Mouse (Mus musculus) erythroblast, embryonic 14.5 days (primary cell): ENCODE data around the gene Tcf12. TPM values are rescaled to one million over a fixed set of nuclear protein-coding genes. Genes with fewer than 3 reads are reported as not detected.
A peak's percentile ranks its signal among the peaks of the same experiment; 100 is the strongest.

ENCODE experiments used
- H3K27me3 ChIP-seq: 2 replicates; pipeline ENCODE4 v1.6.1; 2012; ENCODE audit warnings: inconsistent platforms; ENCODE audit not compliant: control insufficient read depth
- H3K36me3 ChIP-seq: 2 replicates; pipeline ENCODE4 v1.6.1; 2012; ENCODE audit warnings: mild to moderate bottlenecking, inconsistent platforms; ENCODE audit not compliant: control insufficient read depth
- H3K4me1 ChIP-seq: 2 replicates; pipeline ENCODE4 v1.6.1; 2012; ENCODE audit warnings: inconsistent platforms; ENCODE audit not compliant: control insufficient read depth
- H3K4me3 ChIP-seq: replicated peaks from 2 replicates; pipeline ENCODE3; 2012; ENCODE audit warnings: moderate library complexity, mild to moderate bottlenecking, inconsistent platforms
- H3K9me3 ChIP-seq: 2 replicates; pipeline ENCODE4 v1.6.1; 2012; ENCODE audit warnings: low read length, inconsistent platforms, mixed read lengths; ENCODE audit not compliant: control insufficient read depth
- GATA1 ChIP-seq: IDR thresholded peaks from 2 replicates; pipeline ENCODE4 v1.6.1; 2012; ENCODE audit warnings: low read length, inconsistent platforms, mixed read lengths
- TAL1 ChIP-seq: IDR thresholded peaks from 3 replicates; pipeline ENCODE4 v1.6.1; 2012; ENCODE audit warnings: low read length, inconsistent platforms, mixed read lengths
- polyA plus RNA-seq: library from polyadenylated mRNA; stranded (reverse); fragments of >175 nt; gene quantifications from 2 replicates; pipeline ENCODE4 v1.2.3, GENCODE M21; 2012

Gene Tcf12
- polyA plus RNA-seq, 1 experiment: 1.2 TPM

- H3K4me3 ChIP-seq: no peak overlapping the region
- peaks cover 44% of the 10 kb centered on the region for H3K4me1 ChIP-seq
- H3K36me3 ChIP-seq: peaks cover 2% of the 10 kb centered on the region; the same call in 1 of the 2 replicates
- H3K9me3 ChIP-seq: no peaks in the 10 kb centered on the region
- H3K27me3 ChIP-seq: no peaks in the 10 kb centered on the region
- TF ChIP-seq GATA1 (0 out of 2 replicates have a peak, but pooled peaks have one; percentile 2), TAL1 (no peak)
Observed at GRCm38 (mm10) chr9:72014585-72015381, 96.9 kb downstream of the Tcf12 start.

GRCm38 (mm10) chr9:72013541-72013940 is 98.1 kb downstream of the Tcf12 start:
- peaks cover 2% of the 10 kb centered on the region; the same call in 1 of the 2 replicates for H3K36me3 ChIP-seq
- H3K4me3 ChIP-seq: no peak overlapping the region
- H3K4me1 ChIP-seq: peaks cover 50% of the 10 kb centered on the region
- no peaks in the 10 kb centered on the region for H3K27me3 ChIP-seq
- H3K9me3 ChIP-seq: no peaks in the 10 kb centered on the region
- no peak for TF ChIP-seq GATA1
- no peak for TF ChIP-seq TAL1

GRCm38 (mm10) chr9:72008634-72009033 is 103.0 kb downstream of the Tcf12 start:
- H3K36me3 ChIP-seq: peaks cover 2% of the 10 kb centered on the region; the same call in 1 of the 2 replicates
- no peak overlapping the region for H3K4me3 ChIP-seq
- peaks cover 26% of the 10 kb centered on the region for H3K4me1 ChIP-seq
- H3K9me3 ChIP-seq: no peaks in the 10 kb centered on the region
- no peaks in the 10 kb centered on the region for H3K27me3 ChIP-seq
- TF ChIP-seq GATA1: no peak
- no peak for TF ChIP-seq TAL1

- Histone ChIP-seq H3K4me1 (peaks cover 3% of the 10 kb centered on the region), H3K36me3 (no peaks in the 10 kb centered on the region; the same call in 1 of the 2 replicates), H3K9me3 (no peaks in the 10 kb centered on the region), H3K27me3 (no peaks in the 10 kb centered on the region), H3K4me3 (no peak overlapping the region)
- TF ChIP-seq TAL1: no peak
- TF ChIP-seq GATA1: no peak
Observed at GRCm38 (mm10) chr9:71991147-71991546, 120.5 kb downstream of the Tcf12 start.

GRCm38 (mm10) chr9:71990376-71990775 is 121.3 kb downstream of the Tcf12 start:
- no peak for TF ChIP-seq TAL1
- Histone ChIP-seq H3K9me3 (no peaks in the 10 kb centered on the region), H3K4me3 (no peak overlapping the region), H3K36me3 (no peaks in the 10 kb centered on the region; the same call in 1 of the 2 replicates), H3K4me1 (peaks cover 8% of the 10 kb centered on the region), H3K27me3 (no peaks in the 10 kb centered on the region)

- no peak overlapping the region for H3K4me3 ChIP-seq
- TF ChIP-seq TAL1: no peak
- no peak for TF ChIP-seq GATA1
- no peaks in the 10 kb centered on the region; the same call in 1 of the 2 replicates for H3K36me3 ChIP-seq
- H3K27me3 ChIP-seq: no peaks in the 10 kb centered on the region
- no peaks in the 10 kb centered on the region for H3K9me3 ChIP-seq
- peaks cover 8% of the 10 kb centered on the region for H3K4me1 ChIP-seq
Observed at GRCm38 (mm10) chr9:71989663-71990062, 122.0 kb downstream of the Tcf12 start.

- Histone ChIP-seq H3K4me3 (no peak overlapping the region), H3K36me3 (no peaks in the 10 kb centered on the region; the same call in 1 of the 2 replicates), H3K9me3 (no peaks in the 10 kb centered on the region), H3K4me1 (peaks cover 8% of the 10 kb centered on the region), H3K27me3 (no peaks in the 10 kb centered on the region)
- TF ChIP-seq TAL1: no peak
Observed at GRCm38 (mm10) chr9:71986716-71987115, 125.0 kb downstream of the Tcf12 start.

- H3K4me3 ChIP-seq: no peak overlapping the region
- peaks cover 13% of the 10 kb centered on the region for H3K4me1 ChIP-seq
- no peaks in the 10 kb centered on the region; the same call in 1 of the 2 replicates for H3K36me3 ChIP-seq
- no peaks in the 10 kb centered on the region for H3K27me3 ChIP-seq
- no peak for TF ChIP-seq GATA1
- no peak for TF ChIP-seq TAL1
- H3K9me3 ChIP-seq: no peaks in the 10 kb centered on the region
Observed at GRCm38 (mm10) chr9:71982826-71983225, 128.8 kb downstream of the Tcf12 start.

GRCm38 (mm10) chr9:71981071-71981470 is 130.6 kb downstream of the Tcf12 start:
- TF ChIP-seq GATA1 (no peak), TAL1 (no peak)
- H3K36me3 ChIP-seq: no peaks in the 10 kb centered on the region

More at GRCm38 (mm10) chr9:71981071-71981470, 130.6 kb downstream of the Tcf12 start:
- no peaks in the 10 kb centered on the region for H3K27me3 ChIP-seq
- peaks cover 16% of the 10 kb centered on the region for H3K4me1 ChIP-seq
- H3K9me3 ChIP-seq: no peaks in the 10 kb centered on the region
- no peak overlapping the region for H3K4me3 ChIP-seq
